Mouse (Mus musculus): ENCODE results near the gene Zfp473. TPM values are rescaled to one million over a fixed set of nuclear protein-coding genes. Genes with fewer than 3 reads are reported as not detected.

Zfp473 gene
- polyA plus RNA-seq, 1 experiment from 2014 or later: 2.7 TPM

- Histone ChIP-seq H3K9ac (ENCODE audit: low read depth, low read length) (no peak overlapping the region), H3K4me1 (replicated peaks; ENCODE audit: control insufficient read depth, insufficient read depth, low read length) (no peaks in the 10 kb centered on the region), H3K9me3 (ENCODE audit: control insufficient read depth, low read length) (no peaks in the 10 kb centered on the region), H3K27me3 (replicated peaks; ENCODE audit: control insufficient read depth, insufficient read depth, low read length) (no peaks in the 10 kb centered on the region), H3K36me3 (ENCODE audit: control insufficient read depth, insufficient read depth, low read length) (no peaks in the 10 kb centered on the region), H3K4me2 (no peak overlapping the region), H3K27ac (ENCODE audit: low read depth, low read length) (no peak overlapping the region), H3K4me3 (ENCODE audit: low read depth, low read length) (no peak overlapping the region)
- 61% methylated on average over 10 of the region's 10 CpGs for WGBS
- DNase-seq (ENCODE audit: low spot score): no peak
- ATAC-seq (replicated peaks; ENCODE audit: low FRiP score): no peak
These were observed 57.2 kb downstream of the Zfp473 start for GRCm38 (mm10) chr7:44693427-44694175.

- 83% methylated on average over 7 of the region's 7 CpGs for WGBS
- Histone ChIP-seq H3K9me3 (ENCODE audit: control insufficient read depth, low read length) (no peaks in the 10 kb centered on the region), H3K27me3 (replicated peaks; ENCODE audit: control insufficient read depth, insufficient read depth, low read length) (no peaks in the 10 kb centered on the region), H3K4me1 (replicated peaks; ENCODE audit: control insufficient read depth, insufficient read depth, low read length) (no peaks in the 10 kb centered on the region), H3K9ac (ENCODE audit: low read depth, low read length) (no peak overlapping the region), H3K4me2 (no peak overlapping the region), H3K27ac (ENCODE audit: low read depth, low read length) (no peak overlapping the region), H3K36me3 (ENCODE audit: control insufficient read depth, insufficient read depth, low read length) (no peaks in the 10 kb centered on the region), H3K4me3 (ENCODE audit: low read depth, low read length) (no peak overlapping the region)
- DNase-seq (ENCODE audit: low spot score) (no peak), ATAC-seq (replicated peaks; ENCODE audit: low FRiP score) (no peak)
These were observed 61.5 kb downstream of the Zfp473 start for GRCm38 (mm10) chr7:44689331-44689730.

- Histone ChIP-seq H3K27me3 (replicated peaks; ENCODE audit: control insufficient read depth, insufficient read depth, low read length) (no peaks in the 10 kb centered on the region), H3K9ac (ENCODE audit: low read depth, low read length) (no peak overlapping the region), H3K4me3 (ENCODE audit: low read depth, low read length) (no peak overlapping the region), H3K9me3 (ENCODE audit: control insufficient read depth, low read length) (no peaks in the 10 kb centered on the region), H3K27ac (ENCODE audit: low read depth, low read length) (no peak overlapping the region), H3K4me1 (replicated peaks; ENCODE audit: control insufficient read depth, insufficient read depth, low read length) (no peaks in the 10 kb centered on the region), H3K4me2 (no peak overlapping the region), H3K36me3 (ENCODE audit: control insufficient read depth, insufficient read depth, low read length) (no peaks in the 10 kb centered on the region)
- WGBS: 66% methylated on average over 3 of the region's 3 CpGs
- no peak for DNase-seq (ENCODE audit: low spot score)
- ATAC-seq (replicated peaks; ENCODE audit: low FRiP score): no peak
These were observed 62.0 kb downstream of the Zfp473 start for GRCm38 (mm10) chr7:44688890-44689289.

- 49% methylated on average over 16 of the region's 17 CpGs for WGBS
- no peak overlapping the region for H3K27ac ChIP-seq (ENCODE audit: low read depth, low read length)
- H3K9ac ChIP-seq (ENCODE audit: low read depth, low read length): no peak overlapping the region
- no peak overlapping the region for H3K4me3 ChIP-seq (ENCODE audit: low read depth, low read length)
- H3K4me1 ChIP-seq (replicated peaks; ENCODE audit: control insufficient read depth, insufficient read depth, low read length): no peaks in the 10 kb centered on the region
- H3K4me2 ChIP-seq: no peak overlapping the region
- no peaks in the 10 kb centered on the region for H3K36me3 ChIP-seq (ENCODE audit: control insufficient read depth, insufficient read depth, low read length)
- H3K27me3 ChIP-seq (replicated peaks; ENCODE audit: control insufficient read depth, insufficient read depth, low read length): no peaks in the 10 kb centered on the region
- H3K9me3 ChIP-seq (ENCODE audit: control insufficient read depth, low read length): no peaks in the 10 kb centered on the region
- ATAC-seq (replicated peaks; ENCODE audit: low FRiP score): no peak
- no peak for DNase-seq (ENCODE audit: low spot score)
These were observed 65.1 kb downstream of the Zfp473 start for GRCm38 (mm10) chr7:44685531-44686402.

GRCm38 (mm10) chr7:44683656-44684055, 67.2 kb downstream of the Zfp473 start:
- no peaks in the 10 kb centered on the region for H3K9me3 ChIP-seq (ENCODE audit: control insufficient read depth, low read length)
- WGBS: 75% methylated on average over 8 of the region's 8 CpGs
- H3K9ac ChIP-seq (ENCODE audit: low read depth, low read length): no peak overlapping the region
- DNase-seq (ENCODE audit: low spot score) (no peak), ATAC-seq (replicated peaks; ENCODE audit: low FRiP score) (no peak)
- H3K4me3 ChIP-seq (ENCODE audit: low read depth, low read length): no peak overlapping the region
- no peaks in the 10 kb centered on the region for H3K36me3 ChIP-seq (ENCODE audit: control insufficient read depth, insufficient read depth, low read length)
- H3K4me2 ChIP-seq: no peak overlapping the region
- no peaks in the 10 kb centered on the region for H3K4me1 ChIP-seq (replicated peaks; ENCODE audit: control insufficient read depth, insufficient read depth, low read length)
- no peaks in the 10 kb centered on the region for H3K27me3 ChIP-seq (replicated peaks; ENCODE audit: control insufficient read depth, insufficient read depth, low read length)
- H3K27ac ChIP-seq (ENCODE audit: low read depth, low read length): no peak overlapping the region

Other genes starting within 250 kb of the Zfp473 start
- gene Mybpc2, start 226.4 kb downstream of the Zfp473 start, polyA plus RNA-seq (2014; fragmentation: Nextera tagmentation; extraction: Ambion mirVana): not detected in 2 replicates
- 0.05 TPM in 1 of 2 replicates, not detected in the other for gene Spib, start 219.0 kb downstream of the Zfp473 start, polyA plus RNA-seq (2014; fragmentation: Nextera tagmentation; extraction: Ambion mirVana)
- gene Pold1, start 202.2 kb downstream of the Zfp473 start, polyA plus RNA-seq (2014; fragmentation: Nextera tagmentation; extraction: Ambion mirVana): 119 and 128 TPM in 2 replicates
- gene Nr1h2, start 197.1 kb downstream of the Zfp473 start, polyA plus RNA-seq (2014; fragmentation: Nextera tagmentation; extraction: Ambion mirVana): 65.6 and 69.2 TPM in 2 replicates
- gene Napsa, start 178.7 kb downstream of the Zfp473 start, polyA plus RNA-seq (2014; fragmentation: Nextera tagmentation; extraction: Ambion mirVana): 1.4 and 2.1 TPM in 2 replicates
- 0.22 and 0.23 TPM in 2 replicates for gene Kcnc3, start 160.4 kb downstream of the Zfp473 start, polyA plus RNA-seq (2014; fragmentation: Nextera tagmentation; extraction: Ambion mirVana)
- 0.66 and 0.68 TPM in 2 replicates for gene Myh14, start 80.2 kb downstream of the Zfp473 start, polyA plus RNA-seq (2014; fragmentation: Nextera tagmentation; extraction: Ambion mirVana)
- gene Izumo2, start 42.3 kb downstream of the Zfp473 start, polyA plus RNA-seq (2014; fragmentation: Nextera tagmentation; extraction: Ambion mirVana): not detected in 2 replicates
- 36.4 and 39.2 TPM in 2 replicates for gene Vrk3, start 2.6 kb downstream of the Zfp473 start, polyA plus RNA-seq (2014; fragmentation: Nextera tagmentation; extraction: Ambion mirVana)
- 85.7 and 91.4 TPM in 2 replicates for gene Nup62, start 65.0 kb upstream of the Zfp473 start, polyA plus RNA-seq (2014; fragmentation: Nextera tagmentation; extraction: Ambion mirVana)
- gene Il4i1, start 65.3 kb upstream of the Zfp473 start, polyA plus RNA-seq (2014; fragmentation: Nextera tagmentation; extraction: Ambion mirVana): 1.3 and 2.9 TPM in 2 replicates
- 3.9 and 4.2 TPM in 2 replicates for gene Atf5, start 65.6 kb upstream of the Zfp473 start, polyA plus RNA-seq (2014; fragmentation: Nextera tagmentation; extraction: Ambion mirVana)
- 46.5 and 53.9 TPM in 2 replicates for gene Akt1s1, start 97.9 kb upstream of the Zfp473 start, polyA plus RNA-seq (2014; fragmentation: Nextera tagmentation; extraction: Ambion mirVana)
- gene Tbc1d17, start 98.0 kb upstream of the Zfp473 start, polyA plus RNA-seq (2014; fragmentation: Nextera tagmentation; extraction: Ambion mirVana): 50.5 and 53.3 TPM in 2 replicates
- 30.9 and 32.5 TPM in 2 replicates for gene Pnkp, start 106.1 kb upstream of the Zfp473 start, polyA plus RNA-seq (2014; fragmentation: Nextera tagmentation; extraction: Ambion mirVana)
- 162 and 164 TPM in 2 replicates for gene Ptov1, start 118.7 kb upstream of the Zfp473 start, polyA plus RNA-seq (2014; fragmentation: Nextera tagmentation; extraction: Ambion mirVana)
- gene Med25, start 141.7 kb upstream of the Zfp473 start, polyA plus RNA-seq (2014; fragmentation: Nextera tagmentation; extraction: Ambion mirVana): 66.8 and 72.5 TPM in 2 replicates
- gene Fuz, start 145.0 kb upstream of the Zfp473 start, polyA plus RNA-seq (2014; fragmentation: Nextera tagmentation; extraction: Ambion mirVana): 15.5 and 17.6 TPM in 2 replicates
- 100 and 111 TPM in 2 replicates for gene Ap2a1, start 178.4 kb upstream of the Zfp473 start, polyA plus RNA-seq (2014; fragmentation: Nextera tagmentation; extraction: Ambion mirVana)
- 0.10 TPM in 1 of 2 replicates, not detected in the other for gene Tsks, start 192.2 kb upstream of the Zfp473 start, polyA plus RNA-seq (2014; fragmentation: Nextera tagmentation; extraction: Ambion mirVana)
- 8.2 and 8.5 TPM in 2 replicates for gene Cpt1c, start 223.8 kb upstream of the Zfp473 start, polyA plus RNA-seq (2014; fragmentation: Nextera tagmentation; extraction: Ambion mirVana)
- 175 and 186 TPM in 2 replicates for gene Prmt1, start 235.5 kb upstream of the Zfp473 start, polyA plus RNA-seq (2014; fragmentation: Nextera tagmentation; extraction: Ambion mirVana)
- 76.2 and 88.4 TPM in 2 replicates for gene Irf3, start 246.6 kb upstream of the Zfp473 start, polyA plus RNA-seq (2014; fragmentation: Nextera tagmentation; extraction: Ambion mirVana)
- gene Bcl2l12, start 247.7 kb upstream of the Zfp473 start, polyA plus RNA-seq (2014; fragmentation: Nextera tagmentation; extraction: Ambion mirVana): 39.6 and 41.1 TPM in 2 replicates